Mouse (Mus musculus): ENCODE data around the gene Cel. TPM values are rescaled to one million over a fixed set of nuclear protein-coding genes. Genes with fewer than 3 reads are reported as not detected.

The Cel gene
- polyA plus RNA-seq, 1 experiment from 2014 or later: 383 TPM

DNA sequence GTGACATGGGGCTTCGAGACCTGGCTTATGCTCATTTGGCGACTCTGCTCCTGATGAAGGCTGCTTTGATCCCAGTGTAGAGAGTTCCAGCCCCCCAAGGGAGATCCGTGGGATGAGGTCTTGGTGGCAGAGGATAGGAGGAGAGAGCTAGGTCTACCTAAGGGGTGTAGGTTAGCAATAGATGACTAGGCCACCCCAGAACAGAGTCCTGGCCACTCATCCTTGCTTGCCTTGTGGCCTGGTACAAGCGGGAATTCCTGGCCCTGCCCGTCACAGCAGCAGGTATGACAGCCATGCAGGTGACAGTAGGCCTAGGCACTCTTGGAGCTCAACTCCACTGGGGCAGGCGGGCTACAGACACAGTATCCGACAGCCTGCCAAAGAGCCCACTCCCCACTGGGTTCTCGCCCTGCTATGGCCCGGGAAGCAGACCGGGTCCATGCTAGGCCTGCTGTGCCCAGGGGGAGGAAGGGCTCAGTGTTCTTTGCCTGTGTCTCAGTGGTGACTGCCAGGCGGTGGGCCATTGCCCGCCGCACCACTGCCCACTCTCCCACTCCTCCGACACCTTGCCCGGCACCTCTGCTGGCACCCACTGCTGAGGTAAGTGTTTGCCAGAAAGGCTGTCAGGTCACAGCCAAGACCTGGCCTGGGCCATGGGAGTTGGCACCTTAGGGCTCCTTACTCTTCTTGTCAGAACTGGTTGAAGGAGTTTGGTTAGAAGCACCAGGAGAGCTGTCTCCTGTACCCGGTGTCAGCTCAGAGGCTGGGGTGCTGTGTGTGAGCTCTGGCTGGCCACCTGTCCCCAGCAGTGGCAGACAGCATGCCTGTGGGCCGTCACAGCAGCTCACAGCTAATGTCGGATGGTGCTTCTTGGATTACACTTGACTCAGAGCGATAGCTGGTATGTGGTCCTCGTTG is 35.5 kb downstream of the Cel start:
- no peak overlapping the region for H3K27ac ChIP-seq (ENCODE audit: low read length)
- 91% methylated on average over 20 of the region's 20 CpGs for WGBS
- ATAC-seq: no peak
- H3K9ac ChIP-seq (ENCODE audit: low read depth, low read length): no peak overlapping the region
- H3K4me1 ChIP-seq (ENCODE audit: control insufficient read depth, insufficient read depth, low read length): peaks cover 48% of the 10 kb centered on the region
- no peak overlapping the region for H3K4me2 ChIP-seq (ENCODE audit: low read depth, low read length)
- H3K4me3 ChIP-seq (ENCODE audit: low read length): no peak overlapping the region
- H3K36me3 ChIP-seq (ENCODE audit: control insufficient read depth, insufficient read depth, low read length): no peaks in the 10 kb centered on the region
- no peaks in the 10 kb centered on the region for H3K9me3 ChIP-seq (ENCODE audit: control insufficient read depth, low read length)
- no peaks in the 10 kb centered on the region for H3K27me3 ChIP-seq (replicated peaks; ENCODE audit: control insufficient read depth, insufficient read depth, low read length)

DNA sequence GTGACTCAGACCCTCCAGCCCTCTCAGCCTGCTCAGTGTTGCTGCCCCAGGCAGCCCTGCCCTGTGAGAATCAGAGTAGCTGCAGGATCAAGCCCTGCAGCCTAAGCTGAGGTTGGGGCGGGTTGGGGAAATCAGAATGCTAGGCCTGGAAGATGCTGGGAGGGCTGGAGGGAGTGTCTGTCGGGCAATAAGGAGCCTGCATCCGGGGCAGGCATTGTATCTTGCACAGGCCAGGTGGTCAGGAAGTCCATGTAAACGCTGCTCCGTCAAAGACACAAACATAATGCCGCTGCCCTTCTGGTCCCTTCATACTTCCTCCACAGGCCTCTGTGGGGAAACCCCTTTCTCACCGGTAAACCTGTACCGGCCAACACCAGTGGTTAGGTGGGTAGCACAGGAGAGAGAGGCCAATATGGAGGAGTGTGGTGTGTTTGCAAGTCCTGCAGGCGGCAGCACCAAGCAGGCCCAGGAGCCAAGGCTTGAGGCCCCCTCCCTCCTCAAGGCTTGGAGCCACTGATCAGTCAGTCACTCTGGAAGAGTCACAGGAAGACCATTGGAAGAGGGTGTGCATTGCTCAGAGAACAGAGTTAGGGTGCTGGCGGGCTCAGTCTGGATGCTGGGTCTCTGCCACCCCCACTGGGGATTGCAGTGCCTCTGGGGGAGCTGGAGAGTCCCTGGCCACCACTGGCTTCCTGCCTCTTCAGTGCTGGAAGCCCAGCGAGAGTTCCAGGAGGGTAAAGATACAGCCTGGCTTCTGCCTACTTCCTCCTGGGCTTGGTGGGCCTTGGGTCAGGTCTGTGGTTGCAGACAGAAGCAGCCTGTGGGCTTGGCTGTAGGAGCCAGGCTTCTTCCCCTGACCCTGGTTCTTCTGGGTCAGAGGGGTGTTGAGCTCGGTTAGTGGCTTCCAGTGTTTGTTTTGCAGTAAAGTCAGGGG is 37.0 kb downstream of the Cel start:
- H3K4me2 ChIP-seq (ENCODE audit: low read depth, low read length): peak overlapping the region; percentile 19
- H3K36me3 ChIP-seq (ENCODE audit: control insufficient read depth, insufficient read depth, low read length): no peaks in the 10 kb centered on the region
- H3K27me3 ChIP-seq (replicated peaks; ENCODE audit: control insufficient read depth, insufficient read depth, low read length): no peaks in the 10 kb centered on the region
- H3K27ac ChIP-seq (ENCODE audit: low read length): peak overlapping the region; percentile 83
- ATAC-seq: peak; percentile 36
- no peaks in the 10 kb centered on the region for H3K9me3 ChIP-seq (ENCODE audit: control insufficient read depth, low read length)
- H3K4me3 ChIP-seq (ENCODE audit: low read length): 0 out of 2 replicates have a peak overlapping the region, but pooled peaks have one; percentile 1
- 21% methylated on average over 12 of the region's 12 CpGs for WGBS
- H3K9ac ChIP-seq (ENCODE audit: low read depth, low read length): peak overlapping the region; percentile 37
- peaks cover 41% of the 10 kb centered on the region for H3K4me1 ChIP-seq (ENCODE audit: control insufficient read depth, insufficient read depth, low read length)

DNA sequence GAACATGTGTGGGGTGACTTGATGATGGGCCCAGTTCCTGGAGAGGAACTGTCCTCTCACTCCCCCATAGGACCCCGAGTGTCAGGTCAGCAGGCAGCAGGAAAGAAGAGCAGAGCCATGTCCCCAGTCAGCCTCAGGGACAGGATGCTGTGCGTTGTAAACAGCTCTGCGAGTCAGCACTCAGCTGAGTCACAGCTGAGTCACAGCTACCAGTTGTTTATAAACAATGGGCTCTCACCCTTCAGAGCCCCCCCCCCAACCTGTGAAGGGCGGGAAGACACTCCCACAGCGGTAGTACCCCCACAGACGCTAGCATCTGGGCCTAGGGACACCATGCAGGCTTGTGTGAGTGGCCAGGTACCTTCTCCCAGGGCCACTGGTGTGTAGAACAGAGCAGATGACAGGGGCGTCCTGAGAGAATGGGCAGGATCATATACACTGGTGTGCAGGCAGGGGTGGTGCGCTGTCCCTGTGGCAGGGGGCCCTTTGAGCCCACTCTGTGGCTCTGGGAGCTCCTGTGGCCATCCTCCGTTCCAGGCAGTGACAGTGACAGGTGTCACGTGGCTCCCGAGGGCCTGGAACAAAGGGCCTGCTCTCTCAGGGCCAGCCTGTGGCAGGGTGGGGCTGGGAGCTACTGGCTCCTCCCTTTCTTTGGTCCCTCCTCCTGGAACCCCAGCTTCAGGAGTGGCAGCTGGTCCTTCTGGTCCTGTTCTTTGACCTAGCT is 37.8 kb downstream of the Cel start:
- peaks cover 41% of the 10 kb centered on the region for H3K4me1 ChIP-seq (ENCODE audit: control insufficient read depth, insufficient read depth, low read length)
- no peaks in the 10 kb centered on the region for H3K36me3 ChIP-seq (ENCODE audit: control insufficient read depth, insufficient read depth, low read length)
- H3K9me3 ChIP-seq (ENCODE audit: control insufficient read depth, low read length): no peaks in the 10 kb centered on the region
- H3K27ac ChIP-seq (ENCODE audit: low read length): peak overlapping the region; percentile 83
- 15% methylated on average over 11 of the region's 11 CpGs for WGBS
- no peak overlapping the region for H3K4me3 ChIP-seq (ENCODE audit: low read length)
- H3K9ac ChIP-seq (ENCODE audit: low read depth, low read length): peak overlapping the region; percentile 37
- H3K4me2 ChIP-seq (ENCODE audit: low read depth, low read length): peak overlapping the region; percentile 19
- peak; percentile 92 for ATAC-seq
- H3K27me3 ChIP-seq (replicated peaks; ENCODE audit: control insufficient read depth, insufficient read depth, low read length): no peaks in the 10 kb centered on the region

DNA sequence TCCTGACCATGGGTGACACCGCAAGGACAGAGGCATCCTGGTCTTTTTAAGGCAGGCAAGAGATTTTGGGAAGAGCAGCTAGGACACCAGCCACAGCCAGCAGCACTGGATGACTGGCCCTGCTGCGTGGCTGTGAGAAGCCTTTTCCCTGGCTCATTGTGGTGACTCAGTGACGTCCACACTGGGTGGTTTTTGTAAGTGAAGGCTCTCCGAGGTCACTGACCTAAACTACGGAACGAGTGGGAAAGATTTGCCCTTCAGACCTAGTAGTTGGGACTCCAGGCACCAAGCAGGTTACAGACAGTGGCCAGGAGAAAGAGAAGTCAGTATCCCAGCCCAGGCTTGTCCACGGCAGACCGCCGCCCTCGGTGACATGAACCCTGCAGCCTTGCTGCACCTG is 38.8 kb downstream of the Cel start:
- H3K9ac ChIP-seq (ENCODE audit: low read depth, low read length): 0 out of 2 replicates have a peak overlapping the region, but pooled peaks have one; percentile 3
- H3K9me3 ChIP-seq (ENCODE audit: control insufficient read depth, low read length): no peaks in the 10 kb centered on the region
- H3K4me1 ChIP-seq (ENCODE audit: control insufficient read depth, insufficient read depth, low read length): peaks cover 37% of the 10 kb centered on the region
- 82% methylated on average over 10 of the region's 10 CpGs for WGBS
- H3K4me2 ChIP-seq (ENCODE audit: low read depth, low read length): no peak overlapping the region
- no peaks in the 10 kb centered on the region for H3K36me3 ChIP-seq (ENCODE audit: control insufficient read depth, insufficient read depth, low read length)
- H3K27ac ChIP-seq (ENCODE audit: low read length): peak overlapping the region; percentile 83
- H3K4me3 ChIP-seq (ENCODE audit: low read length): no peak overlapping the region
- no peak for ATAC-seq
- H3K27me3 ChIP-seq (replicated peaks; ENCODE audit: control insufficient read depth, insufficient read depth, low read length): no peaks in the 10 kb centered on the region

DNA sequence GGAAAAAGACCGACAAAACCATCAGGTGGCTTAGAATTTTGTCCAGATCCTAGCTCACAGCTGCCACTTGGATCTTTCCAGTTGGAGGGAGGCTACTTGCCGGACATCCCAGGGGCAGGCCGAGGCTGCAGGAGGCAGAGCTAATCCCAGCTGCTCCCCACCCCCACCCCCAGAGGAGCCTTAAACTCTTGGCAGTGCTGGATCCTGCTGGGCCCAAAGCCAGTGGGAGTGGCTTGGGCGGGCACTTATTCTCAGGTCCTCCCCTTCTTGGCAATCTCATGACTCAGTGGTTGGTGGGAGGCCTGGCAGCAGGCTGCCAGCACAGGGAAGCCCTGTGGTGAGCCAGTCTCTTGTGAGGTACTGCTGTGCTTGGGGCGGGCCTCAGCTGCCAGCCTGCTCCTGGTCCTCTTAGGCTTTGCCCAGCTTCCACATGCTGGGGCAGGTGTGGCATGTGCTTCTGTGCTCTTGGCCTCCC is 39.5 kb downstream of the Cel start:
- 23% methylated on average over 5 of the region's 5 CpGs for WGBS
- H3K27me3 ChIP-seq (replicated peaks; ENCODE audit: control insufficient read depth, insufficient read depth, low read length): no peaks in the 10 kb centered on the region

DNA sequence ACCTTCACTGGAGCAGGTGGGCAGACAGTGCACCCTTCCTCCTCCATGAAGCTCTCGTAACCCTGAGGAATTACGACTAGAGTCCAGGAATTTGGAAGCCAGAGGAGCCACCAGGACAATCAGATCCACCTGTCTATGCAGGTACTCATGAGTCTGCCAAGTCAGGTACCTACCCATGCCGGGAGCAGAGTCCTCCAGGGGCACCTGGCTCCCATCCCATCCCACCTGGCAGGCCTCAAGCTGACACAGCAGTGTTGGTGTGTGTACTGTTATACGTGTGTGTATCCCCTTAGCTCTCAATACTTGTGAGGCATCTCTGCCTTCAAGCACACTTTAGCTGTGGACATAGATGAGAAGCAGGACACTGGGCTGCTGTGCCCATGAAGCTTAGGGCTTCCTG is 41.0 kb downstream of the Cel start:
- Histone ChIP-seq H3K27ac (ENCODE audit: low read length) (no peak overlapping the region), H3K9ac (ENCODE audit: low read depth, low read length) (no peak overlapping the region), H3K4me1 (ENCODE audit: control insufficient read depth, insufficient read depth, low read length) (peaks cover 43% of the 10 kb centered on the region), H3K4me3 (ENCODE audit: low read length) (no peak overlapping the region), H3K36me3 (ENCODE audit: control insufficient read depth, insufficient read depth, low read length) (peaks cover 3% of the 10 kb centered on the region; the same call in 1 of the 2 replicates), H3K4me2 (ENCODE audit: low read depth, low read length) (no peak overlapping the region), H3K9me3 (ENCODE audit: control insufficient read depth, low read length) (no peaks in the 10 kb centered on the region), H3K27me3 (replicated peaks; ENCODE audit: control insufficient read depth, insufficient read depth, low read length) (no peaks in the 10 kb centered on the region)
- ATAC-seq: no peak
- 83% methylated on average over 4 of the region's 4 CpGs for WGBS

More for the DNA sequence above, 39.5 kb downstream of the Cel start:
- Histone ChIP-seq H3K4me1 (ENCODE audit: control insufficient read depth, insufficient read depth, low read length) (peaks cover 37% of the 10 kb centered on the region), H3K9ac (ENCODE audit: low read depth, low read length) (peak overlapping the region; percentile 32; the same call in 1 of the 2 replicates), H3K4me2 (ENCODE audit: low read depth, low read length) (no peak overlapping the region), H3K9me3 (ENCODE audit: control insufficient read depth, low read length) (no peaks in the 10 kb centered on the region), H3K27ac (ENCODE audit: low read length) (no peak overlapping the region; the same call in 1 of the 2 replicates), H3K4me3 (ENCODE audit: low read length) (no peak overlapping the region), H3K36me3 (ENCODE audit: control insufficient read depth, insufficient read depth, low read length) (peaks cover 3% of the 10 kb centered on the region; the same call in 1 of the 2 replicates)
- ATAC-seq: peak; percentile 54

DNA sequence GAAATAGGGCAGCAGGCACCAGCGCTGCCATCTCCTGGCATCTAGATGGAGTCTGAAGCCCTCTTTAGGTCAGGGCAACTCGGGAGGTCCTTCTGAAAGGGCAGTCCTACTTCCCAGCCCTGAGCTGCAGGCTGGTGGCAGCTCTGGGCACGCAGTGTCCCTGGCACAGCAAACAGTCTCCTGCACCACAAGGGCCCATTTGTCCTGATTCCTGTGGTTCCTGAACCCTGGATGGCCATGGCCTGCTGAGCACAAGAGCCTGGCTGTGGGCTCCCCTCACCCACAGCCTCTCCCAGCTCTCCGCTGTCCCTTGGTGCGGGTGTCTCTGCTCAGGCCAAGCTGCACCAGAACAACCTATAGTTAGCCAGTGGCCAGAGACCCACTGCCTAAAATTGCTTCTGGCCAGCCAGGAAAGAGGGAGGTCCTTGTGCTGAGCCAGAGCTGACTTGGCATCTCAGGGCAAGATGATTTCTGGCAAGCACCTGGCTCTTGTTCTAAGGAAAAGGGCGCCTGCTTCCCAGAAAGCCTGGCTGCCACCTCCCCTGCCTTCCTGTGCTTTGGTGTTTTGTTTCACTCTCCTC is 41.5 kb downstream of the Cel start:
- Histone ChIP-seq H3K27ac (ENCODE audit: low read length) (no peak overlapping the region), H3K36me3 (ENCODE audit: control insufficient read depth, insufficient read depth, low read length) (peaks cover 3% of the 10 kb centered on the region; the same call in 1 of the 2 replicates), H3K4me1 (ENCODE audit: control insufficient read depth, insufficient read depth, low read length) (peaks cover 41% of the 10 kb centered on the region), H3K4me2 (ENCODE audit: low read depth, low read length) (no peak overlapping the region), H3K4me3 (ENCODE audit: low read length) (no peak overlapping the region), H3K9ac (ENCODE audit: low read depth, low read length) (no peak overlapping the region), H3K9me3 (ENCODE audit: control insufficient read depth, low read length) (no peaks in the 10 kb centered on the region), H3K27me3 (replicated peaks; ENCODE audit: control insufficient read depth, insufficient read depth, low read length) (no peaks in the 10 kb centered on the region)
- ATAC-seq: no peak
- 82% methylated on average over 6 of the region's 6 CpGs for WGBS

DNA sequence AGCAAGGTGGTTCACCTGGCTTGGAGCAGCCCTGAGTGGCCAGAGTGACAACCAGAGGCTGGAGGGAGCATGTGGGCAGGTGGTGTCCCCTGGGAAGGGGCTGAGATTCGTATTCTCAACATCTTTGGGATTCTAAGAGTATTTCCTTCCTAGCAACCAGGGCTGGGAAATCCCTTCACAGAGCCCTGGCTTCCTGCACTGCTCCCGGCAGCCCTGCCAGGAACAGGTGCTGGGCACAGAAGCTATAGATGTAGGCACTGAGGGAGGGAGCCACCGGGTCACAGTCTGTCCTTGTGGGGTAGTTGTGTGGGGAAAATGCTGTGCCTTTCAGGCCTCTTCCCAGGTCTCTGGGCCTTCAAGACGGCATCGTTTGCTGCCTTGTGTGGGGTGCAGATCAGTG is 42.6 kb downstream of the Cel start:
- Histone ChIP-seq H3K4me2 (ENCODE audit: low read depth, low read length) (no peak overlapping the region), H3K9ac (ENCODE audit: low read depth, low read length) (no peak overlapping the region), H3K4me1 (ENCODE audit: control insufficient read depth, insufficient read depth, low read length) (peaks cover 35% of the 10 kb centered on the region), H3K27me3 (replicated peaks; ENCODE audit: control insufficient read depth, insufficient read depth, low read length) (no peaks in the 10 kb centered on the region), H3K27ac (ENCODE audit: low read length) (no peak overlapping the region), H3K36me3 (ENCODE audit: control insufficient read depth, insufficient read depth, low read length) (peaks cover 3% of the 10 kb centered on the region; the same call in 1 of the 2 replicates), H3K9me3 (ENCODE audit: control insufficient read depth, low read length) (no peaks in the 10 kb centered on the region), H3K4me3 (ENCODE audit: low read length) (no peak overlapping the region)
- ATAC-seq: no peak
- WGBS: 76% methylated on average over 5 of the region's 5 CpGs
